Mouse (Mus musculus): Measurements from ENCODE around the gene Clock. TPM values are rescaled to one million over a fixed set of nuclear protein-coding genes. Genes with fewer than 3 reads are reported as not detected.

Clock gene
- total RNA-seq, 1 experiment from 2014 or later: 24.9 TPM

GRCm38 (mm10) chr5:76184286-76185080 lies 120.1 kb downstream of the Clock start:
- ATAC-seq (ENCODE audit: extremely low read depth, insufficient number of reproducible peaks, low FRiP score, poor library complexity, severe bottlenecking): peak; percentile 11; the same call in 1 of the 2 replicates

GRCm38 (mm10) chr5:76183750-76184261 lies 120.8 kb downstream of the Clock start, which contains the start of gene Tmem165:
Tmem165 (plus strand) TSS chr5:76183880.
- peak; percentile 96 for ATAC-seq (ENCODE audit: extremely low read depth, insufficient number of reproducible peaks, low FRiP score, poor library complexity, severe bottlenecking)

- ATAC-seq (ENCODE audit: extremely low read depth, insufficient number of reproducible peaks, low FRiP score, poor library complexity, severe bottlenecking): no peak; the same call in 1 of the 2 replicates
These were observed 121.4 kb downstream of the Clock start for GRCm38 (mm10) chr5:76183043-76183749.

- ATAC-seq (ENCODE audit: extremely low read depth, insufficient number of reproducible peaks, low FRiP score, poor library complexity, severe bottlenecking): no peak
These were observed 122.3 kb downstream of the Clock start for GRCm38 (mm10) chr5:76182326-76182725.

- ATAC-seq (ENCODE audit: extremely low read depth, insufficient number of reproducible peaks, low FRiP score, poor library complexity, severe bottlenecking): no peak
These were observed 124.8 kb downstream of the Clock start for GRCm38 (mm10) chr5:76179791-76180190.

DNA sequence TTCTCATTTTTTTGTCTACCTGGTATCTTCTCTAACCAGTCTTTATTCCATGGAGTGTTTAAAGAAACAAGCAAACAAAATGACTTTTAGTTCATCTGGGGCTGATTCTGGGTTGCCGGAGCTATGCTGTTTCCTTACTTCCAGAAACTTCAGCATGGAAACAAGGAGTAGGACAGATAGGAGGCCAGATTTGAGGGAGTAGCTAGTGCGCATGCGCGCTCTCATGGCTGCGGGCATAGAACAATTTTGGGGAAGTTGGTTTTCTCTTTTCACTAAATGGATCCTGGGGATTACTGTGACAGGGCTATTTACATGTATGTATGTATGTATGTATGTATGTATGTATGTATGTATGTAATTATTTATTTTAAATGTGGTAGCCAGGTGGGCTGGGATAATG lies 125.4 kb downstream of the Clock start:
- no peak for ATAC-seq (ENCODE audit: extremely low read depth, insufficient number of reproducible peaks, low FRiP score, poor library complexity, severe bottlenecking)

- ATAC-seq (ENCODE audit: extremely low read depth, insufficient number of reproducible peaks, low FRiP score, poor library complexity, severe bottlenecking): no peak
These were observed 126.9 kb downstream of the Clock start for GRCm38 (mm10) chr5:76177664-76178063.

- ATAC-seq (ENCODE audit: extremely low read depth, insufficient number of reproducible peaks, low FRiP score, poor library complexity, severe bottlenecking): no peak
These were observed 127.8 kb downstream of the Clock start for GRCm38 (mm10) chr5:76176841-76177240.

GRCm38 (mm10) chr5:76176411-76176810 lies 128.2 kb downstream of the Clock start:
- ATAC-seq (ENCODE audit: extremely low read depth, insufficient number of reproducible peaks, low FRiP score, poor library complexity, severe bottlenecking): no peak

DNA sequence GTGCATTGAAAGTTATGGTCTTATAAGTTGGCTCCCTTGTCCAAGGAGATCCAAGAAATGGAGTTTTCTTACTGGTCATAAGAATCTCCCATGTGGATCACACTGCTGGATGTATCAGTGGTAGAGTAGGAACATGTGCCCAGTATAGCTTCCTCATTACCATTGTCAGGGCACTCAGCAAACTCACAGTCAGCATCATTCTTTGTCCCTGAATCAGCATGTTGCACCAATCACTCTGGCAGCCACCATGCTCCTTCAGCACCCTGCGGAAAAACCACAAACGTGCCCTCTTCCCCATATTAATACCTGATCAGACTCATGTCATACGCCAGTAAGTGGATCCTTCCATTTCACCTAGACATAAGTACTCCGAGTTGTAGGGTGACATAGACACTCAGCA lies 129.5 kb downstream of the Clock start:
- no peak for ATAC-seq (ENCODE audit: extremely low read depth, insufficient number of reproducible peaks, low FRiP score, poor library complexity, severe bottlenecking)

DNA sequence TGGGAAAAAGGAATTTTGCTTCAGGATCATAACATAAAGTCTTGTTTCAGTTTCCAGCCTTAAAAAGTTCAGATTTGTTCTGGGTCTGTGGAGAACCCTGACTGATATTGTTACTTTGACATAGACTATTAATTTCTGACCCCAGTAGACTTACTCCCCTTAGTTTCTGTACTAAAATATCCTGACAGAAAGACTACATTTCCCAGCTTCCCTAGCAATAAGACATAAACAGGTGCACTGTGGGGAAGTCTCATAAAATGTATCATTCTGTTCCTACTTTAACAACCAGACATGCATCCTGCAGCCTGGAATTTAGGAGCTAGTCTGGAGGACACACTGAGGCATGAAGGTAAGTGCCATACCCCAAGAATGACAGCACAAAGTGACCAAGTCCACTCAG lies 133.6 kb downstream of the Clock start:
- ATAC-seq (ENCODE audit: extremely low read depth, insufficient number of reproducible peaks, low FRiP score, poor library complexity, severe bottlenecking): no peak

- no peak for ATAC-seq (ENCODE audit: extremely low read depth, insufficient number of reproducible peaks, low FRiP score, poor library complexity, severe bottlenecking)
These were observed 134.1 kb downstream of the Clock start for GRCm38 (mm10) chr5:76170522-76170921.

- no peak for ATAC-seq (ENCODE audit: extremely low read depth, insufficient number of reproducible peaks, low FRiP score, poor library complexity, severe bottlenecking)
These were observed 139.8 kb downstream of the Clock start for GRCm38 (mm10) chr5:76164827-76165226.

- no peak for ATAC-seq (ENCODE audit: extremely low read depth, insufficient number of reproducible peaks, low FRiP score, poor library complexity, severe bottlenecking)
These were observed 140.7 kb downstream of the Clock start for GRCm38 (mm10) chr5:76163828-76164390.

- ATAC-seq (ENCODE audit: extremely low read depth, insufficient number of reproducible peaks, low FRiP score, poor library complexity, severe bottlenecking): 0 out of 2 replicates have a peak, but pooled peaks have one; percentile 6
These were observed 141.7 kb downstream of the Clock start for GRCm38 (mm10) chr5:76162926-76163325.

DNA sequence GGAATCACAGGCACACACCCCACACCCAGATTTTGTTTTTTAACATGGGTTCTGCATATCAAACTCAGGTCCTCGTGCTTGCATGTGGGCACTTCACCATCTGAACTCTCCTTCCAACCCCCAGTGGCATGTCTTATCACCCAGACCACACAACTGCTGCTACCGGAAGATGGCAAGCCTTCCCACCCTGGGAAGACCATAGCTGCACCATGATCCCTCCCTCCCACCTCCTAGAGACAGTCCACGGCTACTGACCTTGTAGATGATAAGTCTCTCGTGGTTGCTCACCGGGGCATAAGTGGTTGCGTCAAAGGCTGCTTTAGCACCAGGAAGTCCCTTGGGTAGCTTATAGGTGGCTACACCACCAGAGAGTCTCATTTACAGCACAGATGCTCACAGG lies 143.1 kb downstream of the Clock start:
- ATAC-seq (ENCODE audit: extremely low read depth, insufficient number of reproducible peaks, low FRiP score, poor library complexity, severe bottlenecking): no peak

DNA sequence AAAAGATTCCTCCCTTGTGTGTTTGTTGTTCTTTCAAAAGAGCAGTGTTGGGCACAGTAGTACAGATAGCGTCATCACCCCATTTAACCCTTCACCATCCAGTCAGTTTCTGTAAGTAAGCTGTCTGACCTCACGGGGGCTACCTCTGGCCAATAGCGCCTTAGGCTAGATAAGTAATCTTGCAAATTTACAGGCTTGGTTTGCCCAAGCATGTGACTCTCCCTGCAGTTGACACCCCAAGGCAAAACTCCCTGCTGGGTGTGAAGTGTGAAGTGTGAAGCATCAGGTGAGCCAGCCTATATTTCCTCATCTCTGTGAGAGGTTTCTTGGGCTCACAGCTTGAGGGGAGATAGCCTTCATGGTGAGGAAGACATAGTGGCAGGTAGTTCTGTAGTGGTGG lies 144.5 kb downstream of the Clock start:
- no peak for ATAC-seq (ENCODE audit: extremely low read depth, insufficient number of reproducible peaks, low FRiP score, poor library complexity, severe bottlenecking)

All from neutrophil, adult 5-6 weeks (primary cell).